Mouse (Mus musculus) stomach, embryonic 16.5 days (tissue): Measurements from ENCODE around the gene Slc35e3. TPM values are rescaled to one million over a fixed set of nuclear protein-coding genes. Genes with fewer than 3 reads are reported as not detected.

Source experiments
- ATAC-seq: fragments of 200-750 bp; cut with Nextera tagmentation; 2 replicates; pipeline ENCODE4 v1.8.0; 2017; ENCODE audit warnings: moderate number of reproducible peaks, moderate TSS enrichment; ENCODE audit not compliant: insufficient read depth, low FRiP score
- H3K27ac ChIP-seq: fragments of 300-500 bp; sonication (generic); 2 replicates; pipeline ENCODE4 v1.5.1; 2014; ENCODE audit warnings: low read length
- H3K27me3 ChIP-seq: fragments of 300-500 bp; sonication (generic); 2 replicates; pipeline ENCODE4 v1.6.1; 2014; ENCODE audit warnings: low read length, control low read depth, mixed read lengths; ENCODE audit not compliant: control insufficient read depth, insufficient read depth
- H3K36me3 ChIP-seq: fragments of 300-500 bp; sonication (generic); 2 replicates; pipeline ENCODE4 v1.6.1; 2014; ENCODE audit warnings: low read length; ENCODE audit not compliant: control insufficient read depth, insufficient read depth
- H3K4me1 ChIP-seq: fragments of 300-500 bp; sonication (generic); 2 replicates; pipeline ENCODE4 v1.6.1; 2014; ENCODE audit warnings: low read length, control low read depth, mixed read lengths; ENCODE audit not compliant: control insufficient read depth, insufficient read depth
- H3K4me2 ChIP-seq: fragments of 300-500 bp; sonication (generic); 2 replicates; pipeline ENCODE4 v1.6.1; 2014; ENCODE audit warnings: low read depth, low read length, mixed read lengths
- H3K4me3 ChIP-seq: fragments of 300-500 bp; sonication (generic); replicated peaks from 2 replicates; pipeline ENCODE4 v1.5.1; 2014; ENCODE audit warnings: mild to moderate bottlenecking, low read length
- H3K9ac ChIP-seq: fragments of 300-500 bp; sonication (generic); 2 replicates; pipeline ENCODE4 v1.6.1; 2014; ENCODE audit warnings: low read length
- H3K9me3 ChIP-seq: fragments of 300-500 bp; sonication (generic); replicated peaks from 2 replicates; pipeline ENCODE4 v1.6.1; 2016; ENCODE audit warnings: low read length, control low read depth; ENCODE audit not compliant: control insufficient read depth
- WGBS: fragments of 180-500 bp; shearing (Covaris S2); extraction: QIAGEN DNeasy Blood & Tissue Kit; methylation state at CpG from one replicate; pipeline ENCODE4 v1.1.7; 2014; 5-methylcytosine and 5-hydroxymethylcytosine counted together
- polyA plus RNA-seq: library from polyadenylated mRNA; unstranded; fragments of >200 nt; fragmentation: Nextera tagmentation; extraction: Ambion mirVana; gene quantifications from 2 replicates; pipeline ENCODE4 v1.2.1, GENCODE M21; 2015

Gene Slc35e3
- polyA plus RNA-seq, 1 experiment from 2014 or later: 14.2 TPM

GRCm38 (mm10) chr10:117752851-117753647, 6.9 kb upstream of the Slc35e3 start:
- H3K36me3 ChIP-seq: peaks cover 46% of the 10 kb centered on the region
- H3K4me1 ChIP-seq: no peaks in the 10 kb centered on the region
- 95% methylated on average over 5 of the region's 5 CpGs for WGBS
- H3K27ac ChIP-seq: no peak overlapping the region
- 0 out of 2 replicates have a peak, but pooled peaks cover 4% of the 10 kb centered on the region for H3K9me3 ChIP-seq
- H3K27me3 ChIP-seq: no peaks in the 10 kb centered on the region
- no peak for ATAC-seq
- H3K4me2 ChIP-seq: no peak overlapping the region
- no peak overlapping the region for H3K4me3 ChIP-seq
- H3K9ac ChIP-seq: no peak overlapping the region

DNA sequence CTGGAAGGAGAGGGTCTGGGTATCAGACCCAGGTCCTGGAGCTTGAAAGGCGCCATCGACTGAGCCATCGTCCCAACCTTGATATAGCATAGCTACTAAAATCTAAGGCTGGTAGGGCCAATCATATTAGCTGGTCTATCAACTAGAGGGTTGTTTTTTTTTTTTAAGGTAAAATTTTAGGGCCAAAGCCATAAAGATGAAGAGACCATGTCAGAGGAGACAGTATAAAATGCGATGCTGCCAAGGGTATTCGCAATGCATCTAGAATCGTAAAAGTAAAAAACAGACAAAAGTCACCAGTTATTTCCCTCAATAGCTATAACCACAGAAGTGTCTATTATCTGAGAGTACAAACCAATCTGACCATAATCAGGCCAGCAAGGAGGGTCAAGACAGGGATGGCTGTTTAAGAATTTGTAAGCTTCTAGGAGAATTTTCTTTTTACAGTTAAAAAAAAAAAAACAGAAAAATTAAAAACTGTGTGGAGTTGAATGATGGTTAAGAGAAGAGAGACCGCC, 6.2 kb upstream of the Slc35e3 start:
- H3K9ac ChIP-seq: no peak overlapping the region
- no peak overlapping the region for H3K4me2 ChIP-seq
- H3K4me1 ChIP-seq: no peaks in the 10 kb centered on the region
- H3K27me3 ChIP-seq: no peaks in the 10 kb centered on the region
- WGBS: 96% methylated on average over 7 of the region's 7 CpGs
- ATAC-seq: no peak
- H3K4me3 ChIP-seq: no peak overlapping the region
- H3K36me3 ChIP-seq: peaks cover 39% of the 10 kb centered on the region
- H3K27ac ChIP-seq: no peak overlapping the region
- 0 out of 2 replicates have a peak, but pooled peaks cover 4% of the 10 kb centered on the region for H3K9me3 ChIP-seq

GRCm38 (mm10) chr10:117751744-117752143, 5.6 kb upstream of the Slc35e3 start:
- no peak overlapping the region for H3K4me3 ChIP-seq
- H3K9ac ChIP-seq: no peak overlapping the region
- peaks cover 34% of the 10 kb centered on the region for H3K36me3 ChIP-seq
- no peak for ATAC-seq
- 0 out of 2 replicates have a peak, but pooled peaks cover 4% of the 10 kb centered on the region for H3K9me3 ChIP-seq
- no peak overlapping the region for H3K27ac ChIP-seq
- no peaks in the 10 kb centered on the region for H3K4me1 ChIP-seq
- no peaks in the 10 kb centered on the region for H3K27me3 ChIP-seq
- H3K4me2 ChIP-seq: no peak overlapping the region
- 94% methylated on average over 6 of the region's 6 CpGs for whole genome bisulfite sequencing

DNA sequence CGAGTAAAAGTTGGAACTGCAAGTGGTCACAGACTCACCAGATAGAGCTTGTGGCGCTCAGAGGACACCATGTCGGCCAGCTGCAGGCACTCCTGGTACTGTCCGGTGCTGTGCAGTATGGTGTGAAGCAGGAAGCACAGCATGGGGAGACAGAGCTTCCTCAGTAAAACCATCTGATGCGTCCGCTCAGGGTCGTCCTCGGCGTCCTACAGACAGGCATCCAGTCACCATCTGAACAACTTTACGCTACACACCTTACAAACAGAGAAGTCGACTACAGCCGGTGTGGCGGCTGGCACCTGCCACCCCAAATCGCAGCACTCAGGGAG, 5.1 kb upstream of the Slc35e3 start:
- H3K9ac ChIP-seq: no peak overlapping the region
- no peak overlapping the region for H3K4me2 ChIP-seq
- 0 out of 2 replicates have a peak, but pooled peaks cover 4% of the 10 kb centered on the region for H3K9me3 ChIP-seq
- peaks cover 30% of the 10 kb centered on the region for H3K36me3 ChIP-seq
- 95% methylated on average over 14 of the region's 14 CpGs for WGBS
- ATAC-seq: no peak
- H3K4me3 ChIP-seq: no peak overlapping the region
- H3K27ac ChIP-seq: no peak overlapping the region
- no peaks in the 10 kb centered on the region for H3K4me1 ChIP-seq
- H3K27me3 ChIP-seq: no peaks in the 10 kb centered on the region

DNA sequence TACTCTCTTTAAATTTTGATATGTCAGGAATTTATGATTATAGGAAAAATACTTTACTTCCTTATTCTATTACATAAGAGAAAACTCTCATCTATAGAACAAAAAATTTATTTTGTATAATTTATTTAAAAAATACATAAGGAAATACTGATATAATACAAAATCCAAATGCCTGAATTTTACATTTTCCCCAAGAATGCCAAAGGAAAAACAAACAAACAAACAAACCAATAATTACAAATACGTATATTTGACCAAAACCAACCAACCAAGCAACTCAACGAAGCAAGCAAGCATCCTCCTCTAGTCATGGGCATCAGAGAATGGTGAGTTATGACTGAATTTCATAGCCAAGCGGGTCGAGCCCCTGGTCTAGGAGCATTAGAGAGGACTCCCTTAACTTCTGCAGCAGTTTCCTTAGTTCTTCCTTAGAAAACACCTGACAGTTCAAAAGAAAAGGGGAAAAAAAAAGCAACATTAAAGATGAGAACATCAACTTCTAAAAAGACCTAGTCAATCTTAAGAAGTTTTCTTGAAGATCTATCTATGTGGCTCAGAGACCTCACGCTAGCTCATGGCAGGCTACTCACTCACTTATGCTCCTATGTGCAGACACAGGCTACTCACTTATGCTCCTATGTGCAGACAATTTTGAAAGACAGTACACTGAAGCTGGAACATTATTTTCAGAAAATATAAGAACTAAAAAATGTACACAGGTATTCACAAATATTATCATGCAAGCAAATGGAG, 4.5 kb upstream of the Slc35e3 start:
- Histone ChIP-seq H3K9ac (no peak overlapping the region), H3K9me3 (0 out of 2 replicates have a peak, but pooled peaks cover 4% of the 10 kb centered on the region), H3K27ac (no peak overlapping the region), H3K4me3 (no peak overlapping the region), H3K27me3 (no peaks in the 10 kb centered on the region), H3K4me2 (no peak overlapping the region), H3K4me1 (no peaks in the 10 kb centered on the region), H3K36me3 (peaks cover 27% of the 10 kb centered on the region)
- no peak for ATAC-seq
- WGBS: 98% methylated on average over 5 of the region's 5 CpGs

DNA sequence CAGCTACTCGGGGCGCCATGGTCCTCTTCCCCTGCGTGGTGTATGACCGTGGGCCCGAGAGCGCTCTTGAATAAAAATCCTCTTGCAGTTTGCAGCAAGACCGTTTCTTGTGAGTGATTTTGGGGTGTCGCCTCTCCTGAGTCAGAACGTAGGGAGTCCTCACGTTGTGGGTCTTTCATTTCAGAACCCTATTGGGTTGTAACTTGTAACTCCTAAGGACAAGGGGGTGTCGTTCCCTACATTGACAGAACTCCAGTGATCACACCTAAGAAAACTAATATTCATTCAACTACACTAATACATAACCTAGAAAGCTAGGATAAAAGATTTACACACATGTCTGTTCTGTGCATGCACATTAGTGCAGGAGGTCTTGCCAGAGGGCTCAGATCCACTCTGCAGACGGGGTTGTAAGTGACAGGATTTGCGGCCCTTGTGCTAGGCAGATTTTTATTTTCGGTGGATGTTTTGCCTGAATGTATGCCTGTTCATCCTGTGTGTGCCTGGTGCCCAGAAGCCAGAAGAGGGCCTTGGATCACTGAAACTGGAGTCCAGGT, 3.7 kb upstream of the Slc35e3 start:
- Histone ChIP-seq H3K36me3 (peaks cover 26% of the 10 kb centered on the region), H3K9me3 (0 out of 2 replicates have a peak, but pooled peaks cover 4% of the 10 kb centered on the region), H3K9ac (no peak overlapping the region), H3K4me2 (no peak overlapping the region), H3K4me3 (no peak overlapping the region), H3K4me1 (0 out of 2 replicates have a peak, but pooled peaks cover 4% of the 10 kb centered on the region), H3K27me3 (no peaks in the 10 kb centered on the region), H3K27ac (no peak overlapping the region)
- 94% methylated on average over 14 of the region's 14 CpGs for WGBS
- no peak for ATAC-seq

DNA sequence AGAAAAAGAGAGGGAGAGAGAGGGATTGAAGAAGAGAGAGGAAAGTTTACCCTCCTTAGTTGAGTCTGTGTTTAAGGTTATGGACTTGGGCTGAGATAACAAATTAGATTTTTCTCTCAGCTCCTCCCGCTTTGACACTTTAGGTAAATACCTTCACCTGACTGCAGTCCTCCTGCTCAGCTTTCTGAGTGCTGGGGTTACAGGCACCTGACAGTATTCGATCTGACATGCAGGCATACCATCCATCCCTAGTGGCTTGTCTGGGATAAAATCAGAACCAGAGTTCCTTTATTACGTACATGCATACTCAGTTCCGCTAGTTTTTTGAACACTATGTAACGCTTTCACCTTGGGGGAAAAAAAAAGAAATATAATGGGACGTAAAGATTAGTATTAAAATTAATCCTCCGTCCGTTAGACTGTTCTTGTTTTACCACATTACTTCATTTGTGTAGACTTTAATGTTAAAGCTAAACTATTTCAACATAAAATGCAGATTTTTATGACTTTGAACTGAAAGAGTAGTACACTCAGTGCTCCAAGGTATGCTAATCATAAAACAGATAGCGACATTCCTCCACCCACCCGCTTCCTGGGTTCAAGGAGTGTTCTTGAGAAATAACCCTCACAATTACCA, 3.0 kb upstream of the Slc35e3 start:
- ATAC-seq: no peak
- no peaks in the 10 kb centered on the region for H3K27me3 ChIP-seq
- 0 out of 2 replicates have a peak, but pooled peaks cover 6% of the 10 kb centered on the region for H3K4me1 ChIP-seq
- 97% methylated on average over 10 of the region's 10 CpGs for WGBS
- no peak overlapping the region for H3K4me2 ChIP-seq
- no peak overlapping the region for H3K4me3 ChIP-seq
- no peak overlapping the region for H3K9ac ChIP-seq
- 0 out of 2 replicates have a peak, but pooled peaks cover 4% of the 10 kb centered on the region for H3K9me3 ChIP-seq
- H3K27ac ChIP-seq: no peak overlapping the region
- peaks cover 23% of the 10 kb centered on the region for H3K36me3 ChIP-seq

GRCm38 (mm10) chr10:117748276-117749049, 2.3 kb upstream of the Slc35e3 start:
- Histone ChIP-seq H3K4me2 (no peak overlapping the region), H3K27me3 (no peaks in the 10 kb centered on the region), H3K9ac (no peak overlapping the region), H3K36me3 (peaks cover 23% of the 10 kb centered on the region), H3K27ac (no peak overlapping the region), H3K4me3 (no peak overlapping the region), H3K9me3 (0 out of 2 replicates have a peak, but pooled peaks cover 4% of the 10 kb centered on the region), H3K4me1 (0 out of 2 replicates have a peak, but pooled peaks cover 6% of the 10 kb centered on the region)
- ATAC-seq: no peak
- 89% methylated on average over 10 of the region's 10 CpGs for WGBS
